Mouse (Mus musculus): ENCODE results near the gene Hoxc12. TPM values are rescaled to one million over a fixed set of nuclear protein-coding genes. Genes with fewer than 3 reads are reported as not detected.

The Hoxc12 gene
- polyA plus RNA-seq, 1 experiment from 2014 or later = not detected

DNA sequence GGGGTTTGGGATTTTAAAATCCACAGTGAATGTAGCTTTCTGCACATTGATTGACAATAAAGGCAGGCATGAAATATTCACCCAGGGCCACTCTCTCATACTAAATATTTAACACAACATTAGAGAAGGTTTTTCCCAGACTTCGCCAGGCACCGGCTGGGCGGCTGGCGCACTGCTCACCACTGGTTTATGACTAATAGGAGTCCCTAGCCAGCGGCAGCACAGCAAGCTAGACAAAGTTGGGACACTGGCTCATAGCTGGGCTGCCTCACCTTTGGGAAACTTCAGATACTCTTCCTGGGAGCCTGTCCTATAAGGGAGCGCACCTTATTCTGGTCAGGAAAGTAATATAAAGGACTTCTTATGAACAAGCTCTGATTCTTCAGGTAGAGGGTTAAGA lies 17.0 kb downstream of the Hoxc12 start:
- H3K27ac ChIP-seq (replicated peaks) = no peak overlapping the region
- no peak for DNase-seq (ENCODE audit: low spot score)
- WGBS = 8% methylated on average over 6 of the region's 6 CpGs
- no peak for ATAC-seq (ENCODE audit: low FRiP score, low TSS enrichment)
- H3K36me3 ChIP-seq (ENCODE audit: control insufficient read depth, insufficient read depth, low read length) = no peaks in the 10 kb centered on the region
- TF ChIP-seq EP300 (optimal IDR thresholded peaks at IDR 0.05) (no peak), CTCF (IDR thresholded peaks at IDR 0.05; ENCODE audit: low read depth) (no peak)
- no peaks in the 10 kb centered on the region for H3K4me1 ChIP-seq (replicated peaks; ENCODE audit: control insufficient read depth, insufficient read depth)
- no peak overlapping the region for H3K4me3 ChIP-seq (ENCODE audit: low read depth, low read length)
- H3K9ac ChIP-seq (ENCODE audit: low read length) = no peak overlapping the region
- H3K4me2 ChIP-seq (replicated peaks; ENCODE audit: low read depth) = no peak overlapping the region
- H3K9me3 ChIP-seq (ENCODE audit: control insufficient read depth, low read length) = no peaks in the 10 kb centered on the region
- H3K27me3 ChIP-seq (ENCODE audit: control insufficient read depth, insufficient read depth, low read length) = peaks cover 46% of the 10 kb centered on the region

DNA sequence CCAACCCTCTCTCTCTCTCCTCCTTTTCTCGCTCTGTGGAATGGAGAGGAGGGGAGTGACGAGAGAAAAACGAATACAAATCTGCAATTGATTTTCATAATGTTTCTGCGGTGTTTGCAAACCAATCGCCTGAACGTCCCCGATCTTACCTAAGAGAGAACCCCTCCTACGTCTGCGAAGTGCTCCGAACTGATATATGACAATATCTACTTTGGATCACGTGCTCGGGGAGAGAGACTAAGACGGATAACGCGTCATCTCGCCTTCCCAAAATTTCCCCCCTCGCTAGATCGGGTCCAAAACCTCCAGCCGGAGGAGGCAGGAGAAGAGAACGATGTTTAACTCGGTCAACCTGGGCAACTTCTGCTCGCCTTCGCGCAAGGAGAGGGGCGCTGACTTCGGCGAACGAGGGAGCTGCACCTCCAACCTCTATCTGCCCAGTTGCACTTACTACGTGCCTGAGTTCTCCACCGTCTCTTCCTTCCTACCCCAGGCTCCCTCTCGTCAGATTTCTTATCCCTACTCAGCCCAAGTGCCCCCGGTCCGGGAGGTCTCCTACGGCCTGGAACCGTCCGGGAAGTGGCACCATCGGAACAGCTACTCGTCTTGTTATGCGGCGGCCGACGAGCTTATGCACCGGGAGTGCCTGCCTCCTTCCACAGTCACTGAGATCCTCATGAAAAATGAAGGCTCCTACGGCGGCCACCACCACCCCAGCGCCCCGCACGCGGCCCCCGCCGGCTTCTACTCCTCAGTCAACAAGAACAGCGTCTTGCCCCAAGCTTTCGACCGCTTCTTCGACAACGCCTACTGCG lies 17.8 kb downstream of the Hoxc12 start, which contains the start of gene Hoxc11:
Hoxc11 (plus strand) TSS at position 236 of the 815 bp plus-strand sequence.
- H3K4me1 ChIP-seq (replicated peaks; ENCODE audit: control insufficient read depth, insufficient read depth) = no peaks in the 10 kb centered on the region
- no peak for DNase-seq (ENCODE audit: low spot score)
- no peak within 1 kb of the TSS for H3K9ac ChIP-seq (ENCODE audit: low read length)
- no peak for TF ChIP-seq CTCF (IDR thresholded peaks at IDR 0.05; ENCODE audit: low read depth)
- no peak for TF ChIP-seq EP300 (optimal IDR thresholded peaks at IDR 0.05)
- 2% methylated on average over 55 of the region's 57 CpGs for WGBS
- no peaks in the 10 kb centered on the region for H3K9me3 ChIP-seq (ENCODE audit: control insufficient read depth, low read length)
- no peak within 1 kb of the TSS for H3K27ac ChIP-seq (replicated peaks)
- no peak within 1 kb of the TSS for H3K4me2 ChIP-seq (replicated peaks; ENCODE audit: low read depth)
- H3K4me3 ChIP-seq (ENCODE audit: low read depth, low read length) = no peak within 1 kb of the TSS
- H3K36me3 ChIP-seq (ENCODE audit: control insufficient read depth, insufficient read depth, low read length) = no peaks in the 10 kb centered on the region
- H3K27me3 ChIP-seq (ENCODE audit: control insufficient read depth, insufficient read depth, low read length) = peaks cover 39% of the 10 kb centered on the region
- ATAC-seq (ENCODE audit: low FRiP score, low TSS enrichment) = no peak

DNA sequence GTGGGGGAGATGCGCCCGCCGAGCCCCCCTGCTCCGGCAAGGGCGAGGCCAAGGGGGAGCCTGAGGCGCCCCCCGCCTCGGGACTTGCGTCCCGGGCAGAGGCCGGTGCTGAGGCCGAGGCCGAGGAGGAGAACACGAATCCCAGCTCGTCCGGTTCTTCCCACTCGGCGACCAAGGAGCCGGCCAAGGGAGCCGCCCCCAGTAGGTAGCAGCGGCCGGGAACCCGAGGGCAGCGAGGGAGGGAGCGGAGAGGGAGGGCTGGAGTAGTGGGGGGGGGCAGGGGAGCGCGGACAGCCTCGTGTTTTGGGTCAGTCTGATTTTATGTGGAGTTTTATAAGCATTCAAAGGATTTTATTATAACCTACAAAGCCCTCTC lies 18.4 kb downstream of the Hoxc12 start:
- no peak overlapping the region for H3K4me3 ChIP-seq (ENCODE audit: low read depth, low read length)
- H3K27me3 ChIP-seq (ENCODE audit: control insufficient read depth, insufficient read depth, low read length) = peaks cover 41% of the 10 kb centered on the region
- H3K36me3 ChIP-seq (ENCODE audit: control insufficient read depth, insufficient read depth, low read length) = no peaks in the 10 kb centered on the region
- no peak overlapping the region for H3K4me2 ChIP-seq (replicated peaks; ENCODE audit: low read depth)
- 2% methylated on average over 24 of the region's 28 CpGs for WGBS
- ATAC-seq (ENCODE audit: low FRiP score, low TSS enrichment) (no peak), DNase-seq (ENCODE audit: low spot score) (no peak)
- no peak for TF ChIP-seq EP300 (optimal IDR thresholded peaks at IDR 0.05)
- H3K27ac ChIP-seq (replicated peaks) = no peak overlapping the region
- no peak overlapping the region for H3K9ac ChIP-seq (ENCODE audit: low read length)
- H3K9me3 ChIP-seq (ENCODE audit: control insufficient read depth, low read length) = no peaks in the 10 kb centered on the region
- no peaks in the 10 kb centered on the region for H3K4me1 ChIP-seq (replicated peaks; ENCODE audit: control insufficient read depth, insufficient read depth)

DNA sequence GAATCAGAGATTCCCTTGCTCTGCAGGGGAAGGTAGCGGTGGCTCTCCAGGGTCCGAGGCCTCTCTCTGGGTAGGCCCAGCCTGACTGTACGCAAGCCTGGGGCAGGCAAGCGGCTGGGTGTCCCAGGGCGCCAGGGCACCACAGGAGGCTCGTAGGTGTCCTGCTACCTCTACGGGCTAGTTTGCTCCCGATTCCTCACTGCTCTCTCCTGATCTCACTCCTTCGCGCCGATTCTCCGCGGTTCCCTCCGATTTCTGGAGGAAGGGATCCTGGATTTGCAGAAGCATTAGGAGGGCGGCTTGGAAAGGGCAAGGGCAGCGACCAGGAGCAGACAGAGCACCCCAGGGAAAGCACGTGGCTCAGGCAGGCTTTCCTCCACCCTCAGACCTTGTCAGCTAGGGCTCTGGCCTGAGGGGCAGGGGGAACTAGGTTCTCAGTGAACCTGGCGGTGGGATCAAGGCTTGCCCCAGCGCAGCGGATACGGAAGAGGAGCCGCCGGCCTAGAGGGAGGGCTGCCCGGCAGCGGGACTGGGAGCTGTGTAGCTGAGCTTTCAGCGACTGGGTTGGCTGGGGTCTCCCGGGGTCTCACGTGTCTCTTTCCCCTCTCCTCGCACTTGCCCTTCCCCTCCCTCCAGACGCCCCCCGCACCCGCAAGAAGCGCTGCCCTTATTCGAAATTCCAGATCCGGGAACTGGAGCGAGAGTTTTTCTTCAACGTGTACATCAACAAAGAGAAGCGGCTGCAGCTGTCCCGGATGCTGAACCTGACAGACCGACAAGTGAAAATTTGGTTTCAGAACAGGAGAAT lies 19.5 kb downstream of the Hoxc12 start:
- 3% methylated on average over 35 of the region's 40 CpGs for WGBS
- no peaks in the 10 kb centered on the region for H3K4me1 ChIP-seq (replicated peaks; ENCODE audit: control insufficient read depth, insufficient read depth)
- ATAC-seq (ENCODE audit: low FRiP score, low TSS enrichment) = no peak
- H3K9ac ChIP-seq (ENCODE audit: low read length) = no peak overlapping the region
- TF ChIP-seq EP300 (optimal IDR thresholded peaks at IDR 0.05) (no peak), CTCF (IDR thresholded peaks at IDR 0.05; ENCODE audit: low read depth) (no peak)
- no peak for DNase-seq (ENCODE audit: low spot score)
- no peak overlapping the region for H3K4me3 ChIP-seq (ENCODE audit: low read depth, low read length)
- no peaks in the 10 kb centered on the region for H3K36me3 ChIP-seq (ENCODE audit: control insufficient read depth, insufficient read depth, low read length)
- no peak overlapping the region for H3K4me2 ChIP-seq (replicated peaks; ENCODE audit: low read depth)
- H3K27me3 ChIP-seq (ENCODE audit: control insufficient read depth, insufficient read depth, low read length) = peaks cover 48% of the 10 kb centered on the region
- no peak overlapping the region for H3K27ac ChIP-seq (replicated peaks)
- H3K9me3 ChIP-seq (ENCODE audit: control insufficient read depth, low read length) = no peaks in the 10 kb centered on the region

DNA sequence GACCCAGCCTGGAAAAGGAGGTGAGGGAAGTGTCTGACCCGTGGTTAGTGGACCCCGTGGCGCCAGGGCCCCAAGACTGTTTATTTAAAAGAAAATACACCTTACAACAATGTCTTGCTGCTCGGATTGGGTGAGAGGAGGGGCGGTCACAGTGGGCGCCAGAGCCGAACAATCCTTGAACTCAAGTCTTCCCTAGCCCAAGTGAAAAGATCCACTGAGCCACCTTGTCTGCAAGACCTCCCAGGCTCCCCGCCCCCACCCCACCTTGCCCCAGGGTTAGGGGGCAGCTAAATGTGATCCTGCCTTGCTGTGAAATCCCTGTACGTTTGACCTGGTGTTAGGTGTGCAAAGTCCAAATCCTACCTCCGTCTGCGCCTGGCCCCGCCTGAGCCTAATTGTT lies 20.3 kb downstream of the Hoxc12 start:
- ATAC-seq (ENCODE audit: low FRiP score, low TSS enrichment) (no peak), DNase-seq (ENCODE audit: low spot score) (no peak)
- no peak for TF ChIP-seq CTCF (IDR thresholded peaks at IDR 0.05; ENCODE audit: low read depth)
- no peak for TF ChIP-seq EP300 (optimal IDR thresholded peaks at IDR 0.05)
- Histone ChIP-seq H3K4me3 (ENCODE audit: low read depth, low read length) (no peak overlapping the region), H3K9ac (ENCODE audit: low read length) (no peak overlapping the region), H3K27ac (replicated peaks) (no peak overlapping the region), H3K27me3 (ENCODE audit: control insufficient read depth, insufficient read depth, low read length) (peaks cover 44% of the 10 kb centered on the region), H3K4me2 (replicated peaks; ENCODE audit: low read depth) (no peak overlapping the region), H3K4me1 (replicated peaks; ENCODE audit: control insufficient read depth, insufficient read depth) (no peaks in the 10 kb centered on the region), H3K36me3 (ENCODE audit: control insufficient read depth, insufficient read depth, low read length) (no peaks in the 10 kb centered on the region), H3K9me3 (ENCODE audit: control insufficient read depth, low read length) (no peaks in the 10 kb centered on the region)
- 2% methylated on average over 12 of the region's 12 CpGs for WGBS

Data from stomach, postnatal 0 days (tissue).